Mouse (Mus musculus): Measurements from ENCODE around the gene Vmn2r89. TPM values are rescaled to one million over a fixed set of nuclear protein-coding genes. Genes with fewer than 3 reads are reported as not detected.
"Not testable (repeated sequence)": the region's sequence is repeated elsewhere in the genome, so short reads cannot be mapped to it uniquely, and the experiment has no call there.

Vmn2r89 gene
- not detected in 2 replicates for polyA plus RNA-seq (2015; fragmentation: Nextera tagmentation; extraction: Ambion mirVana)

GRCm38 (mm10) chr14:51451557-51451956 is at the start of gene Vmn2r89:
TSS of gene Vmn2r89 (plus strand) at chr14:51451857.
- not testable (repeated sequence) for H3K36me3 ChIP-seq (ENCODE audit: poor library complexity, severe bottlenecking); H3K4me1 ChIP-seq; H3K4me3 ChIP-seq; H3K9ac ChIP-seq; H3K9me3 ChIP-seq (replicated peaks); H3K4me2 ChIP-seq; ATAC-seq; H3K27me3 ChIP-seq; H3K27ac ChIP-seq
- WGBS, result 84% methylated on average over 2 of the region's 2 CpGs

- 88% methylated on average over 1 of the region's 1 CpGs for WGBS
- Histone ChIP-seq H3K4me2 (no peak within 1 kb of the TSS), H3K9me3 (replicated peaks) (no peaks in the 10 kb centered on the region), H3K4me1 (no peaks in the 10 kb centered on the region), H3K27ac (no peak within 1 kb of the TSS), H3K27me3 (no peaks in the 10 kb centered on the region), H3K36me3 (ENCODE audit: poor library complexity, severe bottlenecking) (no peaks in the 10 kb centered on the region), H3K4me3 (no peak within 1 kb of the TSS), H3K9ac (no peak within 1 kb of the TSS)
- ATAC-seq, result no peak
Observed at GRCm38 (mm10) chr14:51410520-51410919, 41.1 kb upstream of the Vmn2r89 start, which contains the start of gene Vmn2r88. TSS of gene Vmn2r88 (plus strand) at chr14:51410820.

DNA sequence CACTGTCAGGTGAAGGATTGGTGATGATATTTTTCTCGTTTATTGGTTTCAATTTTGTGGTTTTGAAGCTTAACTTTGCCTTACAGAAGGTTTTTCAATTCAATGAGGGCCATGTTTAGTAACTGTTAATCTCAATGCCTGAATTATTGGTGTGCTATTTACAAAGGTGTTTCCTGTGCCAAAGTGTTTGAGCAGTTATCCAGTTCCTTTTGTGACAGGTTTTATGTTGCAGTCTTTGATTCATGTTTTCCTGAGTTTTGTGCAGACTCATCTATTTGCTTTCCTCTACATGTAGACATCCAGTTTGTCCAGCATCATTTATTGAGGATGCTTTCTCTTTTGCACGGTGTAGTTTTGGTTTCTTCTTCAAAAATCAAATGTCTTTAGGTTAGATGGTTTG is 27.8 kb upstream of the Vmn2r89 start:
- Histone ChIP-seq H3K36me3 (ENCODE audit: poor library complexity, severe bottlenecking) (no peaks in the 10 kb centered on the region), H3K4me1 (no peaks in the 10 kb centered on the region), H3K4me3 (no peak overlapping the region), H3K27ac (no peak overlapping the region), H3K9me3 (replicated peaks) (no peaks in the 10 kb centered on the region), H3K4me2 (no peak overlapping the region), H3K9ac (no peak overlapping the region), H3K27me3 (no peaks in the 10 kb centered on the region)
- 71% methylated on average over 2 of the region's 2 CpGs for WGBS
- no peak for ATAC-seq

- not testable (repeated sequence) for H3K27me3 ChIP-seq, ATAC-seq
Observed at GRCm38 (mm10) chr14:51430138-51430537, 21.5 kb upstream of the Vmn2r89 start.

GRCm38 (mm10) chr14:51434546-51434945 is 17.1 kb upstream of the Vmn2r89 start:
- H3K4me3 ChIP-seq, result no peak overlapping the region
- peaks cover 23% of the 10 kb centered on the region for H3K9me3 ChIP-seq (replicated peaks)
- H3K27ac ChIP-seq, result no peak overlapping the region
- no peak overlapping the region for H3K9ac ChIP-seq
- WGBS, result 93% methylated on average over 16 of the region's 16 CpGs
- H3K4me2 ChIP-seq, result no peak overlapping the region
- no peaks in the 10 kb centered on the region for H3K27me3 ChIP-seq
- peak; percentile 24; the same call in 1 of the 2 replicates for ATAC-seq
- H3K4me1 ChIP-seq, result no peaks in the 10 kb centered on the region
- H3K36me3 ChIP-seq (ENCODE audit: poor library complexity, severe bottlenecking), result no peaks in the 10 kb centered on the region

More at GRCm38 (mm10) chr14:51430138-51430537, 21.5 kb upstream of the Vmn2r89 start:
- not testable (repeated sequence) for H3K4me3 ChIP-seq; H3K27ac ChIP-seq; H3K4me2 ChIP-seq; H3K9me3 ChIP-seq (replicated peaks); H3K9ac ChIP-seq; H3K4me1 ChIP-seq; H3K36me3 ChIP-seq (ENCODE audit: poor library complexity, severe bottlenecking)

GRCm38 (mm10) chr14:51435020-51435419 is 16.6 kb upstream of the Vmn2r89 start:
- Histone ChIP-seq H3K4me3 (no peak overlapping the region), H3K4me2 (no peak overlapping the region), H3K4me1 (no peaks in the 10 kb centered on the region), H3K27me3 (no peaks in the 10 kb centered on the region), H3K9ac (no peak overlapping the region), H3K36me3 (ENCODE audit: poor library complexity, severe bottlenecking) (no peaks in the 10 kb centered on the region), H3K9me3 (replicated peaks) (peaks cover 23% of the 10 kb centered on the region), H3K27ac (no peak overlapping the region)
- ATAC-seq, result no peak
- 96% methylated on average over 25 of the region's 26 CpGs for WGBS

DNA sequence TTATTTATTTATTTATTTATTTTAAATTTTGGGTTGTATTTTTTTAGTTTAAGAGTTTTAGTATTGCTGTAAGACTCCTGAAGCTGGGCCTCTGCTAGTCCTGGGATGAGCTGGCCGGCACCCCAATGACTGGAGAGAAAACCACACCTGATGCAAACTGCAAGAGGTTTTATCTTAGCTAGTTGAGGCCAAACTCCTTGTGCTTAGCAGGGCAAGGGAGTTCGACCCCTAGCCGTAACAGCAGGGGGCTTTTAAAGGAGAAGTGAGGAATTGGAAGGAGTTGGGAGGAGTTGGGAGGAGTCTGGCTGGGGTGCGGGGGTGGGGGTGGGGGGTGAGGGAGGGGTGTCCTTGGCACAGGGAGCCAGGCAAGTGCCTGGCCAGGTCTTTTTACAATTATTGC is 12.7 kb upstream of the Vmn2r89 start:
- no peak overlapping the region for H3K27ac ChIP-seq
- H3K9me3 ChIP-seq (replicated peaks), result peaks cover 23% of the 10 kb centered on the region
- no peak overlapping the region for H3K4me3 ChIP-seq
- H3K4me1 ChIP-seq, result no peaks in the 10 kb centered on the region
- H3K36me3 ChIP-seq (ENCODE audit: poor library complexity, severe bottlenecking), result no peaks in the 10 kb centered on the region
- ATAC-seq, result no peak
- H3K27me3 ChIP-seq, result no peaks in the 10 kb centered on the region
- H3K9ac ChIP-seq, result no peak overlapping the region
- 81% methylated on average over 4 of the region's 4 CpGs for WGBS
- no peak overlapping the region for H3K4me2 ChIP-seq

DNA sequence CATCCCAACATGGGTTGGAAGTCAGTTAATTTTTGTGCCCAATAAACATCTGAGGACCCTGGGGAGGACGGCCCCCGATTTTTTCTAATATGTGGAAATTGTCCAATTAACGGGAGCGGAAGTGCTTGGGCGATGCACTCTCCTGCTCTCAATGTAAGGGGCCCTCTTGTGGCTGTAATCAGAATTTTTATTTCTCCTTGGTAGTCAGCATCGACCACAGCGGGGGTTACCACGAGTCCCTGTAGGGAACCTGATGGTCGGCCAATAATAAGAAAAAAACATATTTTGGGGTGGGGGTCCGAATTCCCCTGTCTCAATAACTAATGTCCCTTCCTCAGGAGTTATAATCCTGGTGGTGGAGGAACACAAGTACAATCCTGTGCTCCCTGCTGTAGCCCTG is 28.6 kb downstream of the Vmn2r89 start:
- ATAC-seq; H3K27me3 ChIP-seq; H3K4me1 ChIP-seq; H3K27ac ChIP-seq; H3K4me3 ChIP-seq; H3K4me2 ChIP-seq; H3K9ac ChIP-seq; H3K36me3 ChIP-seq (ENCODE audit: poor library complexity, severe bottlenecking): not testable (repeated sequence)
- 90% methylated on average over 10 of the region's 10 CpGs for WGBS
- H3K9me3 ChIP-seq (replicated peaks), result peaks cover 11% of the 10 kb centered on the region

- not testable (repeated sequence) for H3K4me2 ChIP-seq; H3K4me1 ChIP-seq; H3K36me3 ChIP-seq (ENCODE audit: poor library complexity, severe bottlenecking); ATAC-seq; H3K9ac ChIP-seq; H3K4me3 ChIP-seq; H3K27ac ChIP-seq; H3K27me3 ChIP-seq
- peaks cover 11% of the 10 kb centered on the region for H3K9me3 ChIP-seq (replicated peaks)
- 92% methylated on average over 12 of the region's 12 CpGs for WGBS
Observed at GRCm38 (mm10) chr14:51481332-51482015, 29.8 kb downstream of the Vmn2r89 start.

DNA sequence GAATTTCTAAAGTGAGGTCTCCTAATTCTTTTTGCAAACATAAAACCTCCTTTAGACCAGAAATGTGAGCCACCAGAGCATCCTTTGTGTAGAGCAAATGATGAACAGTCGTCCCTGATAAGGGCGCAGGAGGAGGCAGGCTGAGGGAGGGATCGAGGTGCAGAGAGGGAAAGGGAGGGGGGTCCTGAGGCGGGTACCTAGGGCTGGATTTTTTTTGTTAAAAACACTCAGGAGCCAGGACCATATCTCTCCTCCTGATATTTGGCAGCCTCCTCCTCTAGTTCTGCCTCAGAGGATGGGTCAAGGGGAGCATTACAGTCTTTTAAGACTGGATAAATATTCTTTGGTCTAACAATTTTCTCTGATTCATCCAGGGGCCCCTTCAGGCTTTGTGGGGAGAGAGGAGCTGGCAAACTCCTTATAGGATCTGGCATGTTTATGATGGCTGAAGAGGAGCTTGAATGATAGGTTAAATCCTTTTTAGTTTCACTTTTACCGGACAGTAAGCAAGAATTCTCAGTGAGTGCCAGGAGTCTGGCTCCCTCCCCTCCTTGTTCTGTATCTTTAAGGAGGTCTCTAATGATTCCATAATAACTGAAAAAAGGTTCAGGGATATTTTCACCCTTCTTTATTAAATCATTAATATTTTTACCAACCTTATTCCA is 30.5 kb downstream of the Vmn2r89 start:
- WGBS, result 88% methylated on average over 5 of the region's 5 CpGs
- Histone ChIP-seq H3K4me1 (no peaks in the 10 kb centered on the region), H3K4me3 (no peak overlapping the region), H3K4me2 (no peak overlapping the region), H3K36me3 (ENCODE audit: poor library complexity, severe bottlenecking) (no peaks in the 10 kb centered on the region), H3K27me3 (no peaks in the 10 kb centered on the region), H3K9me3 (replicated peaks) (peaks cover 11% of the 10 kb centered on the region), H3K9ac (no peak overlapping the region), H3K27ac (no peak overlapping the region)
- no peak for ATAC-seq

DNA sequence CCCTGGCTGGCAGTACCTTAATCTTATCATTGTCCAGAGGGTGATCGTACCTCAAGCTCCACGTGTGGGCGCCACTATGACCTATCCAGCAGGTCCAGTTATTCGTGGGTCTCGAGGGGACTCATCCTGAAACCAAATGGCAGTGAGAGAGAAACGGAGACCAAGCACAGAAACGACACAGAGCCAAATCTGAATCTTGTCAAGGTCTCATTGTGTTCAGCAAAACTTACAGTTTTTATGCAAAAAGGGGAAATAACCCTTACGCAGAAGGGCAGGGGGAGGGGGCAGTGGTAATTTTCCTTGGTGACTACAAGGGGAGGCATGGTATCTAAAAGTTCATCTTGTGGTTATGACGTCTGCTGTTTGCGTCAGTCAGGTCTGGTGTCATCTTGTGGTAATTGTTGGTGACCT is 31.3 kb downstream of the Vmn2r89 start:
- ATAC-seq, result not testable (repeated sequence)
- WGBS, result 92% methylated on average over 10 of the region's 10 CpGs

GRCm38 (mm10) chr14:51483671-51484070 is 32.0 kb downstream of the Vmn2r89 start:
- Histone ChIP-seq H3K9me3 (replicated peaks) (peaks cover 11% of the 10 kb centered on the region), H3K27me3 (no peaks in the 10 kb centered on the region), H3K4me1 (no peaks in the 10 kb centered on the region), H3K36me3 (ENCODE audit: poor library complexity, severe bottlenecking) (no peaks in the 10 kb centered on the region), H3K9ac (no peak overlapping the region), H3K4me3 (no peak overlapping the region), H3K4me2 (no peak overlapping the region), H3K27ac (no peak overlapping the region)
- WGBS, result 94% methylated on average over 1 of the region's 1 CpGs
- no peak for ATAC-seq

More for the DNA sequence above, 31.3 kb downstream of the Vmn2r89 start:
- H3K4me1 ChIP-seq; H3K27ac ChIP-seq; H3K4me2 ChIP-seq; H3K36me3 ChIP-seq (ENCODE audit: poor library complexity, severe bottlenecking); H3K4me3 ChIP-seq; H3K9ac ChIP-seq; H3K27me3 ChIP-seq: not testable (repeated sequence)
- H3K9me3 ChIP-seq (replicated peaks), result peaks cover 11% of the 10 kb centered on the region

All from forebrain, embryonic 13.5 days (tissue).